Mouse (Mus musculus) ovary, adult 18-20 months (tissue): ENCODE data around the gene Fubp3.
"Not testable (repeated sequence)": the region's sequence is repeated elsewhere in the genome, so short reads cannot be mapped to it uniquely, and the experiment has no call there.

Source experiments
- DNase-seq: peaks from one replicate; pipeline ENCODE4 v3.0.0; 2022; ENCODE audit warnings: low spot score, mixed read lengths

Fubp3 gene

GRCm38 (mm10) chr2:31572051-31572914 is at the start of gene Fubp3:
Gene Fubp3, plus strand, starts transcription at chr2:31572651.
- DNase-seq, result peak; percentile 95

- DNase-seq, result no peak
Measured at GRCm38 (mm10) chr2:31524641-31525040, 47.8 kb upstream of the Fubp3 start.

DNA sequence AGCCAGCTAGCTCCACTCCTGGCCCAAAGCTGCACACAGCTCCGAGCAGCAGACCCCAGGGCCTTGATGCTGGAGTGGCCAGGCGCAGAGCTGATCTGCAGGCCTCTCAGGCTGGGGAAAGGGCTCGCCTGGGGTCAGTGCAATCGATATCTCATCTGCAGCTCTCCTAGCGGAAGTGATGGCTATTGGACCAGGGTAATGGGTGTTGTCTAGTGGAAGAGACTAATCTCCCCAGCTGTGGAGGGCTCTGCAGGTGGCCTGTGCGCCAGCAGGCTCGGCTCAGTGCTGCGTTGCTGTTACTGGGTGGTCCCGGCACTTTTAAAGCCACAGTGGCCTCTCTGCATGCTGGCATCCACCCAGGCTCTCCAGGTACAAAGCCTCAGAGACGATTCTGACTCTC is 46.7 kb upstream of the Fubp3 start:
- no peak for DNase-seq

DNA sequence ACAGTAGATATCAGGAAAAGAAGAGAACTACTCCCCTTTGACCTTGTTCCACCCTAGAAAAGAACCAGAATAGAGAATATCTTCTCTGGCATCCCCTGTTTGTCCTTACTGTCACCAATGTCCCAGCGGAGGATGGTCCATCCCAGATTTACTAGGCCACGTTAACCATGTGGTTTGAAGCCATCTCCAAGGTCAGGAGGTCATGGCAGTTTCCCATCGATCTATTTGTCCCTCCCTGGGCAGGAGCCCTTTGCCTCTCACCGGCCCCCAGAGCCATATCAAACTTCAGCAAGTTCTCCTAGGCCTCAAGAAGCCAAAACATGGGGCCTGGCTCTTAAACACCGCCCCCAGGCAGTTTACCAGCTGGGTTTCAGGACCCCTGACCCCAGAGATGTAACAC is 42.2 kb upstream of the Fubp3 start:
- DNase-seq, result no peak

DNA sequence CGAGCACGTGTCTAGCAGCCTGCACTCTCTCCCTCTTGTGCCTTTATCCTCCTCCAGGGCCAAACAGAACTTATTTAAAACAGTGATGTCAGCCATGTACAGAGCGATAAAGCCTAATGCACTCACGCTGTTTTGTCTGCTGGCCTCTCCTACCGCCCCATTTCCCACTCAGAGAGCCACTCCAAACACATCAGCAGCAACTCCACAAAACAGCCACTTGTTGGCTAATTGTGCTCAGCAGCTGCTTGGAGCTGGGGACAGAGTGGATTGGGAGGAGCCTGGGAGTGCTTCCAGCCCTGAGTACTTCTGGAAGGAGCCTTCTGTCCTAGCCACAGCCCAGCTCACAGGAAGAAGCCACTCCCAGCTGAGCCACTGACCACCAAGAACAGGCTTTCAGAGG is 35.4 kb upstream of the Fubp3 start:
- peak; percentile 11 for DNase-seq

GRCm38 (mm10) chr2:31538745-31539144 is 33.7 kb upstream of the Fubp3 start:
- no peak for DNase-seq

DNA sequence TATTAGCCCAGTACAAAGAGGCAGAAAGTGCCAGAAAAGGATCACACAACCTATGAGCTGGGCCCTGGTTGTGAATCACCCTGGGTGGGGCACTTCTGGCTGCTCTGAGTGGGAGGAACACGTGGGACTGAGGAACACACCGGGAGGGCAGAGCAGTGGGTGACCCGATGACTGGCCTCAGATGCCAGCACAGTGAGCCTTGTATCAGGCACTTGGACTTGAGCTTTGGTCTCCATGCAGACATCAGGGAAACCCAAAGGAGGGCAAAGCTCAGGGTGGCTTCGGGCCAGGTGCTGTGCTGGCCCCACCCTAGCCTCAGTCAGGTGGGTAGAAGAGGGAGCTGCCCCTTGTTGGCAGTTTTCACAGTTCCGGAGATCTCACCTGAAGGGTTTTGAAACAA is 30.9 kb upstream of the Fubp3 start:
- DNase-seq, result no peak

DNA sequence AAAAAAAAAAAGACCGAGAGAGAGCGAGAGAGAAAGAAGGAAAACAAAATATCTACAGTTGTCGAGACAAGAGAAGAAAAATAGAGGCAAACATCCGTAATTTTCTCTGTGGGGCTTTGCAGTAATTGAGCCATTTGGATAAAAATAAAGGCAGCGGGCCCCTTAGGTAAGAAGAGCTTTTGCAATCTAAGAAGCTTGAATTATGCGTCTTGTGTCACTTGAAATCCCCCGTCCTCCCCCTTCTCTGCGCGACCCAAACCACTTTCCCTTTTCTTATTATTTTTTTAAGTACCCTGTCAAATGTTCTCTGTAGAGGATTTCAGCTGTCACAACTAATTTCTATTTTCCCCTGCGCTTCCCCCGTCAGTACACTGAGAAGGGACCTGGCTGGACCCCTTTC is 24.7 kb upstream of the Fubp3 start:
- DNase-seq, result no peak

DNA sequence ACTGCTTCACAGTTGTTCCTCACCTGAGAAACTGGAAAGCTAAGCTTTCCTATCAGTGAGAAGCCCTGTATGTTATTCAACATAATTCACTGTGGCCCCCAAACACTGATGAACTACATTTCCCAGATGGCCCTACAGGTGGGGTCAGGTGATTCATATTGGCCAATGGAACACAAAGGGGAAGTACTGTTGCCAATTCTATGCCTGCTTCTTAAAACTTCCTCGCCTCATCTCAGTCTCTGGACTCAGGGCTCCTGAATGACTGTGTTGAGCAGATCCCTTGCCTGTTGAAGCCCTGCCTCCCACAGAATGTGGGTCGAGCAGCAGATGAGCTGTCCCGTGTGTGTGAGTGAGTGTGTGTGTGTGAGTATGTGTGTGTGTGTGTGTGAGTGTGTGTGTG is 21.9 kb upstream of the Fubp3 start:
- DNase-seq, result no peak

GRCm38 (mm10) chr2:31551351-31551750 is 21.1 kb upstream of the Fubp3 start:
- not testable (repeated sequence) for DNase-seq

DNA sequence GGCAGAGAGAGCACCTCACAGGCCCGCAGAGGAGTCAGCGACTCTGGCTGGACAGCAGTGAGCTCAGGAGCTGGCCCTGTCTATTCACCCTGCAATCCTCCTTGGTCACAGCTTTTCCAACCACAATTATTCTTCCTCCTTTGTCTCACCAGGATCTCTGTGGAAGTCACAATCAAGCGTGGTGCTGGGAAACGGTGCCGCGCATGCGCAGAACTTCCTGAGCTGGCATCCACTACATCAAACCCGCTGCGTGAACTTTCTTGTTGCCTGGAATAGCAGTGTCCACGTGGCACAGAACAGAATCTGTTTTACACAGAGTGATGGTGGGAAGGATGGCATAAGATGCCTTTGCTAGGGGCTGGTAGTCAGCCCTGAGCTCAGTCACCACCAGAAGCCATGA is 20.5 kb upstream of the Fubp3 start:
- no peak for DNase-seq

DNA sequence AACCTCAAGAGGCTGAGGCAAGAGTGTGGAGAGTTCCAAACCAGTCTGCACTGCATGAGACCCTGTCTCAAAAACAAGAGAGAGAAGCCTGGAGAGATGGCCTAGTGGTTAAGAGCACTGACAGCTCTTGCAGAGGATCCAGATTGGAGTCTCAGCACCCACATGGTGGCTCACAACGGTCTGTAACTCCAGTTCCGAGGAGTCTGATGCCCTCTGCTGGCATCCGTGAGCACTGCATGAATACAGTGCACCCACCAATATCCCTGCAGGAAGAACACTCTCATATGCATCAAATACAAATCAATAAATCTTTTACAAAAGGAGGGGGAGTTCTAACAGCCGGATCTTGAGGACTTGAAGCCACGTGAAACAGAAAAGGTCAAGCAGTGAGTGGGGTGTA is 17.8 kb upstream of the Fubp3 start:
- DNase-seq, result no peak

DNA sequence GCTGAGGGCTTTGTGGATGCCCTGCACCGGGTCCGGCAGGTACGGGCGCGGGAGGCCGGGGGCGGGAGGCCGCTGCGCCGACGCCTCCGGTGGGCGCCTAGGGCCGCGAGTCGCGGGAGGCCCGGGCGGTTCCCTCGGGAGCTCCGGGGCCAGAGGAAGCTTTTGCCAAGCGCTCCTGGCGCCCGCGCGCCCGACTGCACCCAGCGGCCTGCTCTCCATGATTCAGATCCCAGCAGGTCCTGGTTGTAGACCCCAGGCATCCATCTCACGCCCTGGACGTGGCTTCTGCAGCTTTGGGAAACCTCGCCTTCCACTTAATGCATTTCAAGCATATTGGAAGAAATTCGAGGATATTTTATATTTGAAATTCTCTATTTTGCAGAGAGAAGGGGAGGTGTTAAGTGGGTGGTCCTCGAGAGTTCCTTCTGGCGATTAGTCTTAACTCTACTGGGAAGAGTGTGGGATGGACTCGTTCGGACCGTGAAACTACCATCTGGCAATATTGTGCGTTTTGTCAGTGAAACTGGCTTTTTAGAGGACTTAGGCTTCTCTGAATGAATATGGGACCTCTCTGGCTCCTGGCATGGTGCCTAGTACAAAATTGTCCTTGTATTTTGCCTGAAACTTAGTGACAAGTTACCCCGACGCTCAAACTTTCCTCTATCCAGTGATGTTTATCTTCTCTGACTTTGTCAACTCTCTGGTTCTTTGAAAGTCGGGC is 624 bp downstream of the Fubp3 start:
- DNase-seq, result no peak

DNA sequence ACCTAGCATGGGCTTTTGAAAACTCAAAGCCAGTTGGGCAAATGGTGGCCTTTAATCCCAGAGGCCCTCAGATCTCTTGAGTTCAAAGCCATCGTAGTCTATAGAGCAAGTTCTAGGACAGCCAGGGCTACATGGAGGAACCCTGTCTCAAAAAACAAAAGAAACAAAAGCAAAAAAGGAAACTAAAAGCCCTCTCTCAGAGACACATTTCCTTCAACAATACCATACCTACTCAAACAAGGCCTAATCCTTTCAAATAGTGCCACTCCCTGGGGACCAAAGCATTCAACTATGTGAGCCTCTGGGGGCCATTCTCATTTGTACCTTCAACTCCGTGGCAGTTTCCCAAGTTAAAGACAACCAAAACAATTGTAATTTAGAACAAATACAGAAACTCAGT is 9.2 kb downstream of the Fubp3 start:
- DNase-seq, result no peak

DNA sequence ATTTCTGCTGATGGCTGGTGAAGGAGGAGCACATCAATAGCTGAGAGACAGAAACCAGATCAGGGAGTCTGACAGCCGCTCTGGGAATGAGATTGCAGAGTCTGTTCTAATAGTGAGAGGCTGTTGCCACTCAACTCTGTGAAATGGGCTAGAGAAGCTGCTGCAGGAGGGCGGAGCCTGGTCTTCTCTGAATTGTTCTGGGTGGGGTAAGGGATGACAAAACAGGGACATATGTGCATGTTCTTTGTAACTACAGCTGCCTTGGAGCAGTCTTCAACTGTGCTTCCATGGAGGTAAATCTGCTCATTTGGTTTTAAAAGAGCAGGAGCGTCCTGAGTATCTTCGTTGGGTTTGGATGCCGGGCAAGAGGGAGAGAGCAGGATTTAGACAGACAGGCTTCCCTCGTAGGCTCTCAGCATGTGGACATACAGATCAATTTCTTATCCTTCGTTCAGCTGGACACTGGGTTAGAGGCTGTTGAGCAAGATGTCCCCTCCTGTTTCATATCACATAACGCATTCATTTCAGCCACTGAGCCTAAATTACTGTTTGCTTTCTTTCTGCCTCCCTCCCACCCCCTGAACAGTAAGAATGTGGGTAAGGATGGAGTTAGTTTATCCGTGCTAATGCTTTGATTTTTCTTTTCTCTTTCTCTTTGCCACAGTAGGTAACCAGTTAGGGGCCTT is 19.5 kb downstream of the Fubp3 start:
- DNase-seq, result no peak

GRCm38 (mm10) chr2:31607555-31607954 is 35.1 kb downstream of the Fubp3 start:
- DNase-seq, result no peak

DNA sequence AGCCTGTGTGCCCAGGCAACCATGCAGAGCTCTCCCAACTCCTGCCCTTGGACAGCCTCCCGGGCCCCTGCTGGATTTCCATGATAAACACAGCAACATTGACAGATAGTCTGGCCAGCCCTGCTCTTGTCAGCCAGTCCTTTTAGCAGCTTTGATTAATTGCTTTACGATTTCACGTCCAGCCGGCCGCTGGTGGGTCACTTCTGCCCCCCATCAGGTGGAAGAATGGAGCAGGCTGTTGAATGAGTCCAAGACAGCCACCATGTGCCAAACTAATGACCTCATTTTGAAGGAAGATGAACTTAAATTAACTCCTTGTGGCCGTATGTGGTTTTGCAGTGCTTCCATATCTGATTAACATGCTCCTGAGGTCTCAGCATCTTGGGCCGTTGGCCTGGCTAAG is 37.4 kb downstream of the Fubp3 start:
- DNase-seq, result no peak

DNA sequence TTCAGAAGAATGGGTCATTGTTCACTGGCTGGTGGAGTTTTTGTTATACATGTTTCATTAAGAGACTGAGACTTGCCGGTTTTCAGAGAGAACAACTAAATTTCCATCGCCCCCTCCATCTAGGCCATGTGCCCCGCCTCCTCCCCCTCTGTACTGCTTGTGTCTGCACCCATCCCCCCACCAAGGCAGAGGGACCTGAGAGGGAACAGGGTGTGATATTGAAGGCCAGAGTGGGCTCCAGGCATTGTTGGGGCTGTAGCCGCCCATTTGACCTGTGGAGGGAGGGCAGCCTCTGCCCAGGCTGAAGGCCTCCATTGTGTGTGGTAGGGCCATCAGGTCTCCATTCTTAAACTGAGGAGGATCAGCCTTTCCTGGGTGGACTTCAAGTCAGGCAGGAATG is 38.5 kb downstream of the Fubp3 start:
- DNase-seq, result no peak

GRCm38 (mm10) chr2:31611400-31611799 is 38.9 kb downstream of the Fubp3 start:
- DNase-seq, result no peak

DNA sequence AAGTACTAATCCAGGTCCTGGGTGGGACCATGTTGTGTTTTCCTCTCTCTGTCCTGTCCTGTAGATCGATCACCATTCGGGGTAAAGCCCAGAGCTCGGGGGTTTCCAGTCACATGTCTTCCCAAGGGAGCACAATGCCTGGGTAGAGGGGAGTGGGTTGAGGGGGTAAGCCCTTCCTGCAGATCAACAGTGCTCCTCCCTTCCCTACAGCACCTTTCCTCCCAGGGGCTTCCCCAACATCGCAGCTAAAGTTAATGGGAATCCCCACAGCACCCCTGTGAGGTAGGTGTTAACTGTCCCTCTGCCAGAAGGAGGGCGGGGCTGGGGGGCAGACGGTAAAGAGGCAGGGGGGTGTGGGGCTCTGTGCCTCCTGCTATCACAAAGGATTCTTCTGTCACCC is 40.2 kb downstream of the Fubp3 start:
- DNase-seq, result no peak

- no peak for DNase-seq
Measured at GRCm38 (mm10) chr2:31613781-31614180, 41.3 kb downstream of the Fubp3 start.

DNA sequence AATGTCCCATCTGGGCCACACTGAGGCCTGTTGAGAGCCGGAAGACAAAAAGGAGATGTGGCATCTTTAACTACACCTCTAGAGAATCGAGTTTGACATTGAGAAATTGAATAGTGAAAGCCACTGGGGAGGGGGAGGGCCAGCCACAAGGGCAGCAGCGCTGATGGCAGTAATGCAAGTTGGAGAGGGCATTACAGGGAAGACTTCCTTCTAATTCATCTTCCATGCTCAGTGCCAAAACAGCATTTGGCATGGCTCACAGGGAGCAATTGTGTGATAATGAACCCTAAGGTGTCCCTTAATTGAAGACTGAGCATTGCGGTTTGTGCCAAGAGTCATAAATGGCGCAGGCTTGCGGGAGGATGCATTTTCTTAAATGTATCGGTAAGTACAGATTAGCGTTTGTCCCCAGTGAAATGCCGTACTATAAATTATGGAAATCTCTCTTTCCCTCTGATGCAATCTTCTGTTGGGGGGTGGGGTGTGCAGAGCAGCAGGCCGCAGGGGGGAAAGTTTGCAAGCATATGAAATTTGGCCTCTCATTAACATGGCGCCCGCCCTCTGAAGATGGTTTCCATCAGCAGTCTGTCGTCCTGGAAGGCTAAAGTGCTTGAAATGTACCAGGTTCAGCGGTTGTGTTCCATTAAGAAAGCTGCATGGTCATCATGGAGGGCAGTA is 46.2 kb downstream of the Fubp3 start:
- no peak for DNase-seq
